Mouse (Mus musculus) myocyte (in vitro differentiated cells): Measurements from ENCODE around the gene Fam43b. TPM values are rescaled to one million over a fixed set of nuclear protein-coding genes. Genes with fewer than 3 reads are reported as not detected.

ENCODE experiments used
- H3K27me3 ChIP-seq: one replicate; pipeline ENCODE4 v1.6.1; 2011; ENCODE audit not compliant: control insufficient read depth, insufficient read depth, insufficient read length
- H3K36me3 ChIP-seq: one replicate; pipeline ENCODE4 v1.6.1; 2011; ENCODE audit not compliant: control insufficient read depth, insufficient read depth
- H3K4me2 ChIP-seq: one replicate; pipeline ENCODE4 v1.6.1; 2011; ENCODE audit warnings: low read depth, control low read depth
- H3K4me3 ChIP-seq: one replicate; pipeline ENCODE4 v1.5.1; 2011; ENCODE audit warnings: mild to moderate bottlenecking, control low read depth, moderate library complexity
- H3K79me2 ChIP-seq: one replicate; pipeline ENCODE4 v1.6.1; 2011; ENCODE audit not compliant: control insufficient read depth, insufficient read depth
- H3ac ChIP-seq: one replicate; pipeline ENCODE4 v1.6.1; 2011; ENCODE audit not compliant: control insufficient read depth, insufficient read length
- CEBPB ChIP-seq: IDR thresholded peaks from 2 replicates; pipeline ENCODE4 v1.6.1; 2011; ENCODE audit warnings: mild to moderate bottlenecking, moderate library complexity; ENCODE audit not compliant: poor library complexity, insufficient read depth, severe bottlenecking
- E2F4 ChIP-seq: IDR thresholded peaks from one replicate; pipeline ENCODE4 v1.6.1; 2011; ENCODE audit warnings: mild to moderate bottlenecking, control low read depth, moderate library complexity; ENCODE audit not compliant: insufficient read depth
- MAX ChIP-seq: IDR thresholded peaks from one replicate; pipeline ENCODE4 v1.6.1; 2011; ENCODE audit warnings: low read depth, mild to moderate bottlenecking, control low read depth
- MYOD1 ChIP-seq, 3 experiments: IDR thresholded peaks; one replicate each; pipeline ENCODE4 v1.6.1; 2011; ENCODE audit warnings: control low read depth in 2 of 3, low read depth in 2 of 3, mild to moderate bottlenecking in 2 of 3, moderate library complexity in 1 of 3; ENCODE audit not compliant: insufficient read length in 2 of 3, control insufficient read depth in 1 of 3
- MYOG ChIP-seq, 3 experiments: IDR thresholded peaks; one replicate each; pipeline ENCODE4 v1.6.1; 2011; ENCODE audit warnings: control low read depth in 2 of 3, low read depth in 2 of 3, mild to moderate bottlenecking in 2 of 3; ENCODE audit not compliant: insufficient read length in 2 of 3, control insufficient read depth in 1 of 3, insufficient read depth in 1 of 3
- POLR2A ChIP-seq: IDR thresholded peaks from one replicate; pipeline ENCODE4 v1.6.1; 2011; ENCODE audit warnings: low read depth, mild to moderate bottlenecking, control low read depth, moderate library complexity; ENCODE audit not compliant: insufficient read length
- POLR2AphosphoS2 ChIP-seq: IDR thresholded peaks from one replicate; pipeline ENCODE4 v1.6.1; 2011; ENCODE audit warnings: low read depth, control low read depth; ENCODE audit not compliant: insufficient read length
- REST ChIP-seq: IDR thresholded peaks from one replicate; pipeline ENCODE4 v1.6.1; 2011; ENCODE audit warnings: mild to moderate bottlenecking, control low read depth, moderate library complexity; ENCODE audit not compliant: insufficient read depth, insufficient read length
- SRF ChIP-seq: IDR thresholded peaks from one replicate; pipeline ENCODE4 v1.6.1; 2011; ENCODE audit warnings: low read depth; ENCODE audit not compliant: control insufficient read depth, insufficient read length
- TCF12 ChIP-seq: IDR thresholded peaks from one replicate; pipeline ENCODE4 v1.6.1; 2011; ENCODE audit warnings: mild to moderate bottlenecking, control low read depth; ENCODE audit not compliant: poor library complexity, insufficient read depth, severe bottlenecking
- TCF3 ChIP-seq: IDR thresholded peaks from one replicate; pipeline ENCODE4 v1.6.1; 2011; ENCODE audit warnings: low read depth, control low read depth; ENCODE audit not compliant: insufficient read length
- USF1 ChIP-seq: IDR thresholded peaks from one replicate; pipeline ENCODE4 v1.6.1; 2011; ENCODE audit warnings: low read depth, mild to moderate bottlenecking, control low read depth, moderate library complexity
- polyA plus RNA-seq: library from polyadenylated mRNA; unstranded; fragments of >200 nt; fragmentation: generic; extraction: Trizol; gene quantifications from one replicate; pipeline ENCODE4 v1.2.1, GENCODE M21; 2012; ENCODE audit warnings: missing spikeins

Fam43b gene
- polyA plus RNA-seq, 1 experiment: not detected

DNA sequence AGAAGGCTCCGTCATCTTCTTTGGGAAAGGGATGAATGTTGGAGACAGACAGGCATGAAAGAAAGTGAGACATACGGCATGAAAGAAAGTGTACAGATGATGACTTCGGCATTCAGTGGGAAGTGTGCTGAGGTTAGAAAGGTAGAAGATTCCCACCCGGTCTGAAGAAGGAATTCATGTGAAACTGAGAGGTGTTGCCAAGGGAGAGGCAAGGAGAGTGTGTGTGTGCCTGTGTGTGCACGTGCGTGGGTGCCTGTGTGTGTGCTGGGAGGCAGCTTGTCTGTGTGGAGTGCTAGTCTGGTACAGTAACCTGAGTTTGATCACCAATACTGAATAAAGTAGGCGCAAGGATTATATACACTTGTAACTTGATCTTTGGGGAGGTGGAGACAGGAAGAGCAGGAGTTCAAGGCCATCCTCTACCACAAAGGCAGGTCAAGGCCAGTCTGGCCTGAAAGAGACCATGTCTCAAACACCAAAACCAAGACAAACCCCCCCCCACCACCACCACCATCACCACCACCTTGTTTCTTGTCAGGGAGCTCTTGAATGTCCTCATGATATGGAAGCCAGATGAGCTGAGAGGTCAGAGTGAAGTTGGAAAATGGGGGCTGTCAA lies 15.3 kb upstream of the Fam43b start:
- Histone ChIP-seq H3K4me3 (no peak overlapping the region), H3K4me2 (no peak overlapping the region), H3ac (no peak overlapping the region), H3K27me3 (peaks cover 29% of the 10 kb centered on the region), H3K36me3 (no peaks in the 10 kb centered on the region), H3K79me2 (no peaks in the 10 kb centered on the region)
- no peak for TF ChIP-seq MYOG (IDR thresholded peaks at IDR 0.05; ENCODE audit: control insufficient read depth in 1 of 3, insufficient read depth in 1 of 3, insufficient read length in 2 of 3, low read depth in 2 of 3)
- TF ChIP-seq POLR2A: no peak
- TF ChIP-seq SRF: no peak
- TF ChIP-seq MYOD1 (IDR thresholded peaks at IDR 0.05; ENCODE audit: control insufficient read depth in 1 of 3, insufficient read length in 2 of 3, low read depth in 2 of 3): no peak
- TF ChIP-seq USF1: no peak
- TF ChIP-seq CEBPB: no peak
- no peak for TF ChIP-seq MAX
- no peak for TF ChIP-seq REST
- TF ChIP-seq TCF3: no peak
- no peak for TF ChIP-seq TCF12
- no peak for TF ChIP-seq E2F4

DNA sequence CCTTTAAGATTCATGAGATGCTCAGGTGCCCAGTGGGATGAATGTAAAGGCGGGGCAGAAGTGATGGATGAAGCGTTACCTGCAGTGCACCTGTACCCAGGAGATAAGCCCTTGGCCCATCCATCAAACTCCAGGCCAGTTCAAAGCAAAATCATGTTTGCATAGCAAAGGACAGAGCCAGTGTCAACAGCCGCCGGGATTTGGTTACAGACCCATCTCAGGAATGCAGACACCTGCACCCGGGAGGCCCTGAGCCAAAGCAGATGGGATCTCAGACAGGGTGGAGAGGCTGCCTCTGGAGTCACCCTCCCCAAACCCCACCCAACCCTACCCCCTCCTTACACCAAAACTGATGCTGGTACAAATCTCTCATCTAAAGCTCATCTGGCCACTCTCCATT lies 14.7 kb upstream of the Fam43b start:
- Histone ChIP-seq H3ac (no peak overlapping the region), H3K4me2 (no peak overlapping the region), H3K36me3 (no peaks in the 10 kb centered on the region), H3K79me2 (no peaks in the 10 kb centered on the region), H3K27me3 (peaks cover 29% of the 10 kb centered on the region), H3K4me3 (no peak overlapping the region)
- no peak for TF ChIP-seq MAX

DNA sequence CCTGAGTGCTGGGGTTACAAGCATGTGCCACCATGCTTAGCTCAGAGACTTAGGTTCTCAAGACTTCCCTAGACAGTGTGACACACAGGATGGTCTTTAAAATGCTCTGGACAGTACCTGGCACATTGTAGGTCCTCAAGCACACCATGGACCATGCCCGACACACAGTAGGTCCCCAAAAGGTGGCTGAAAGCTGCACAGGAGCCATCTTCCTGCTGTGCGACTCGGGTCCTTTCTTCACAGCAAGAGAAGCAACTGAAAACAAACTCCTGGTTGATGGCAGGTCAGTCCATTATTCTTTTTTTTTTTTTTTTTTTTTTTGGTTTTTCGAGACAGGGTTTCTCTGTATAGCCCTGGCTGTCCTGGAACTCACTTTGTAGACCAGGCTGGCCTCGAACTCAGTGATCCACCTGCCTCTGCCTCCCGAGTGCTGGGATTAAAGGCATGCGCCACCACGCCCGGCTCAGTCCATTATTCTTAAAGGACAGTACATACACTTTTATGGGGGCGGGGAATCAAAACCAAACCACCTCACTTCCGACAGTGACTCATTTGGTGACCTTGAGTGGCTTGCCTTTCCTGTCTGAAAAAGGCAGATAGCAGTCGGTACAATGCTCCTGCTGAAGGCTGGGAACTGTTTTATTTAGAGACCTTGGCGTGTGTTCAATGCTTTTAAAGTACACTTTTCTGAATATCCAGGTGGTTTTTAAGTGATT lies 11.3 kb upstream of the Fam43b start:
- H3K79me2 ChIP-seq: no peaks in the 10 kb centered on the region
- H3K4me3 ChIP-seq: no peak overlapping the region
- H3K36me3 ChIP-seq: no peaks in the 10 kb centered on the region
- H3ac ChIP-seq: no peak overlapping the region
- no peak for TF ChIP-seq TCF3
- no peak for TF ChIP-seq USF1
- no peak for TF ChIP-seq MYOG (IDR thresholded peaks at IDR 0.05; ENCODE audit: control insufficient read depth in 1 of 3, insufficient read depth in 1 of 3, insufficient read length in 2 of 3, low read depth in 2 of 3)
- no peak for TF ChIP-seq MAX
- no peak for TF ChIP-seq REST
- no peak for TF ChIP-seq TCF12
- TF ChIP-seq E2F4: no peak
- no peak for TF ChIP-seq MYOD1 (IDR thresholded peaks at IDR 0.05; ENCODE audit: control insufficient read depth in 1 of 3, insufficient read length in 2 of 3, low read depth in 2 of 3)
- TF ChIP-seq SRF: no peak
- TF ChIP-seq POLR2A: no peak
- no peak for TF ChIP-seq POLR2AphosphoS2
- no peak for TF ChIP-seq CEBPB
- no peak overlapping the region for H3K4me2 ChIP-seq
- peaks cover 13% of the 10 kb centered on the region for H3K27me3 ChIP-seq

DNA sequence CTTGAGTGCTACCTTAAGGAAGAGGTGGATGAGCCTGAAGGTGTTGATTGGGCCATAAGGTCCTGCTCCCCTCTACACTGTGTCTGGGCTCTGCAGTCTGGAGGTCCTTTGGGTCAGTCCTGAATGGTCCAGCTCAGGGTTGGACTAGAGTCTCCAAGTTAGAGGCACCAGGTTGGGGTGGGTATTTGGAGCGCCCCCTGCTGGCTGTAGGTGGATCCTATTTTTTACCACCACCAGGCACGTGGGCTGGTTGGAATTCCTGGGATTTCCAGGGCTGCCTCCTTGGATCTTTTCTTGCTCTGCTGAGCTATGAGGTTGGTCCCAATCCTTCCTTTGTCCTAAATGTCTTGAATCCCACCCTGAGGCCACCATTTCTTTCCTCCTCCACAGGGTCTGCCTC lies 8.5 kb upstream of the Fam43b start:
- Histone ChIP-seq H3K27me3 (peaks cover 3% of the 10 kb centered on the region), H3K79me2 (no peaks in the 10 kb centered on the region), H3K4me3 (no peak overlapping the region), H3K4me2 (peak overlapping the region; percentile 12), H3K36me3 (no peaks in the 10 kb centered on the region), H3ac (no peak overlapping the region)
- TF ChIP-seq USF1 (peak; percentile 27), REST (no peak)

DNA sequence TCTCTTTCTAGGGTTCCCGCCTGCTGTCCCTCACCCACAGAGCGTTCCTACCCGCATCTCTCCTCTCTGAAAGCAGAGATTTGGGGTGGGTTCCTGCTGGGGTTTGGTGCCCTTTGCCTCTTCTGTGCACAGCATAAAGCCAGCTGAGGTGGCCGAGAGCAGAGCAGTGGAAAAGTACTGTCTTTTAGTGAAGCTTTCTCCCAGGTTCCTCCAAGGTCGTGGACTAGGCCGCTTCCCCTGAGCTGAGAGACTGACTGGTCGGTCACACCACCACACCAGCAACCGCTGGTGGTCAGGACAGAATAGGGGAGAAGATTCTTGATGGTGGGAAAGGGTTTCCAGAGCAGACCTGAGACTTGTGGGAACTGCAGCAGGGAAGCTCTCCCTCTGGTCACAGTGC lies 383 bp upstream of the Fam43b start:
- no peak overlapping the region for H3ac ChIP-seq
- H3K79me2 ChIP-seq: no peaks in the 10 kb centered on the region
- H3K36me3 ChIP-seq: no peaks in the 10 kb centered on the region
- no peak overlapping the region for H3K4me2 ChIP-seq
- TF ChIP-seq POLR2A: no peak
- TF ChIP-seq MAX: no peak
- no peak for TF ChIP-seq TCF3
- no peak for TF ChIP-seq REST
- TF ChIP-seq MYOD1 (IDR thresholded peaks at IDR 0.05; ENCODE audit: control insufficient read depth in 1 of 3, insufficient read length in 2 of 3, low read depth in 2 of 3): no peak
- no peak for TF ChIP-seq E2F4
- TF ChIP-seq TCF12: no peak
- H3K4me3 ChIP-seq: no peak overlapping the region
- peaks cover 57% of the 10 kb centered on the region for H3K27me3 ChIP-seq
